Mouse (Mus musculus) CH12.LX (cell line): ENCODE results near the gene Wasf1. TPM values are rescaled to one million over a fixed set of nuclear protein-coding genes. Genes with fewer than 3 reads are reported as not detected.

Experiments used
- DNase-seq: peaks from one replicate; pipeline ENCODE4 v3.0.0-alpha.2; 2013; ENCODE audit errors: extremely low read depth
- H3K27ac ChIP-seq: 2 replicates; pipeline ENCODE4 v1.5.1; 2012; ENCODE audit warnings: low read depth, mild to moderate bottlenecking, control low read depth, moderate library complexity; ENCODE audit not compliant: insufficient read depth
- H3K27me3 ChIP-seq: replicated peaks from 2 replicates; pipeline ENCODE3; 2012; ENCODE audit warnings: inconsistent platforms
- H3K36me3 ChIP-seq, 2 experiments: replicated peaks in 1 of 2; 2 replicates each; pipeline versions ENCODE3 to v1.6.1; 2012; ENCODE audit warnings: inconsistent platforms in 1 of 2, low read length in 1 of 2, mild to moderate bottlenecking in 1 of 2, mixed read lengths in 1 of 2, moderate library complexity in 1 of 2; ENCODE audit not compliant: control insufficient read depth in 1 of 2, insufficient read depth in 1 of 2
- H3K4me1 ChIP-seq, 2 experiments: 2 replicates each; pipeline ENCODE4 v1.6.1; 2012; ENCODE audit warnings: inconsistent platforms in 1 of 2, moderate library complexity in 1 of 2; ENCODE audit not compliant: insufficient read depth in 2 of 2, control insufficient read depth in 1 of 2
- H3K4me2 ChIP-seq: 2 replicates; pipeline ENCODE4 v1.6.1; 2012; ENCODE audit warnings: low read depth, mild to moderate bottlenecking, control low read depth; ENCODE audit not compliant: poor library complexity, insufficient read depth, severe bottlenecking
- H3K4me3 ChIP-seq, 3 experiments: fragments of 150-350 bp in 1 of 3; sonication (generic) in 1 of 3; replicated peaks in 1 of 3; 2 replicates each; pipeline versions ENCODE3 to v1.5.1; 2011 to 2012; ENCODE audit warnings: low read depth in 2 of 3, low read length in 2 of 3, mild to moderate bottlenecking in 2 of 3, moderate library complexity in 2 of 3, control low read depth in 1 of 3, improper control_type of control experiment in 1 of 3, inconsistent platforms in 1 of 3, mixed read lengths in 1 of 3; ENCODE audit not compliant: poor library complexity in 1 of 3
- H3K79me2 ChIP-seq: replicated peaks from 2 replicates; pipeline ENCODE4 v1.6.1; 2012; ENCODE audit warnings: mild to moderate bottlenecking, moderate library complexity; ENCODE audit not compliant: control insufficient read depth, poor library complexity, insufficient read depth, severe bottlenecking; ENCODE audit errors: extremely low read depth
- H3K9ac ChIP-seq: 2 replicates; pipeline ENCODE4 v1.6.1; 2012; ENCODE audit warnings: low read depth, mild to moderate bottlenecking, control low read depth, moderate library complexity; ENCODE audit not compliant: insufficient read depth
- H3K9me3 ChIP-seq: replicated peaks from 2 replicates; pipeline ENCODE3; 2012; ENCODE audit warnings: low read length, inconsistent platforms, mixed read lengths
- BHLHE40 ChIP-seq: IDR thresholded peaks from 2 replicates; pipeline ENCODE4 v1.6.1; 2011; ENCODE audit warnings: mild to moderate bottlenecking, low read depth, low read length, improper control_type of control experiment
- CHD1 ChIP-seq: IDR thresholded peaks from 2 replicates; pipeline ENCODE4 v1.6.1; 2012; ENCODE audit warnings: low read depth, low read length, improper control_type of control experiment, inconsistent platforms
- E2F4 ChIP-seq: IDR thresholded peaks from 2 replicates; pipeline ENCODE4 v1.6.1; 2011; ENCODE audit warnings: low read depth, low read length, improper control_type of control experiment; ENCODE audit not compliant: insufficient replicate concordance
- ELF1 ChIP-seq: IDR thresholded peaks from 2 replicates; pipeline ENCODE4 v1.6.1; 2014; ENCODE audit warnings: low read depth, mild to moderate bottlenecking, inconsistent platforms, low read length, improper control_type of control experiment
- GABPA ChIP-seq: IDR thresholded peaks from 2 replicates; pipeline ENCODE4 v1.6.1; 2012; ENCODE audit warnings: low read depth, low read length, improper control_type of control experiment, inconsistent platforms; ENCODE audit not compliant: insufficient replicate concordance
- IRF4 ChIP-seq: IDR thresholded peaks from 2 replicates; pipeline ENCODE4 v1.6.1; 2014; ENCODE audit warnings: low read depth, mild to moderate bottlenecking, inconsistent platforms, low read length, improper control_type of control experiment
- JUND ChIP-seq: conservative IDR thresholded peaks from 2 replicates; pipeline ENCODE4 v1.6.1; 2011; ENCODE audit warnings: low read depth, low read length, improper control_type of control experiment
- MXI1 ChIP-seq: IDR thresholded peaks from 2 replicates; pipeline ENCODE4 v1.6.1; 2011; ENCODE audit warnings: mild to moderate bottlenecking, low read depth, low read length, improper control_type of control experiment
- NRF1 ChIP-seq: IDR thresholded peaks from 2 replicates; pipeline ENCODE4 v1.6.1; 2014; ENCODE audit warnings: low read depth, mild to moderate bottlenecking, inconsistent platforms, low read length, improper control_type of control experiment, moderate library complexity
- PAX5 ChIP-seq: IDR thresholded peaks from 2 replicates; pipeline ENCODE4 v1.6.1; 2012; ENCODE audit warnings: low read length, inconsistent platforms, mixed read lengths
- RAD21 ChIP-seq: IDR thresholded peaks from 2 replicates; pipeline ENCODE4 v1.6.1; 2011; ENCODE audit warnings: low read depth, mild to moderate bottlenecking, low read length, improper control_type of control experiment, moderate library complexity
- SIN3A ChIP-seq: IDR thresholded peaks from 2 replicates; pipeline ENCODE4 v1.6.1; 2012; ENCODE audit warnings: low read length, improper control_type of control experiment, inconsistent platforms
- TCF12 ChIP-seq: IDR thresholded peaks from 2 replicates; pipeline ENCODE4 v1.6.1; 2014; ENCODE audit warnings: low read depth, mild to moderate bottlenecking, inconsistent platforms, low read length, improper control_type of control experiment
- USF1 ChIP-seq: IDR thresholded peaks from 2 replicates; pipeline ENCODE4 v1.6.1; 2014; ENCODE audit warnings: low read depth, mild to moderate bottlenecking, inconsistent platforms, low read length, improper control_type of control experiment
- ZC3H11A ChIP-seq: IDR thresholded peaks from 2 replicates; pipeline ENCODE4 v1.6.1; 2012; ENCODE audit warnings: low read depth, mild to moderate bottlenecking, inconsistent platforms, low read length, improper control_type of control experiment
- ZKSCAN1 ChIP-seq: IDR thresholded peaks from 2 replicates; pipeline ENCODE4 v1.6.1; 2012; ENCODE audit warnings: low read depth, inconsistent platforms, low read length, improper control_type of control experiment, borderline replicate concordance
- ZMIZ1 ChIP-seq: IDR thresholded peaks from 2 replicates; pipeline ENCODE4 v1.6.1; 2012; ENCODE audit warnings: low read depth, mild to moderate bottlenecking, inconsistent platforms, low read length, improper control_type of control experiment
- ZNF384 ChIP-seq: IDR thresholded peaks from 2 replicates; pipeline ENCODE4 v1.6.1; 2012; ENCODE audit warnings: low read depth, low read length, improper control_type of control experiment, inconsistent platforms
- dilution Hi-C: fragments of 300-500 bp; cut with MboI; formaldehyde crosslinking; loops from 2 replicates; pipeline ENCODE4 v1.14.3; 2020; ENCODE audit warnings: low sequenced_read_pairs; ENCODE audit not compliant: extremely low pct_unique_long_range_greater_than_20kb, extremely low pct_ligation_motif_present
- in situ Hi-C: fragments of 300-500 bp; cut with MboI; formaldehyde crosslinking; loops from 3 replicates; pipeline ENCODE4 v1.14.3; 2019; ENCODE audit warnings: low sequenced_read_pairs, low pct_ligation_motif_present, low pct_unique_long_range_greater_than_20kb, mixed read lengths
- polyA plus RNA-seq: library from polyadenylated mRNA; unstranded; fragments of >175 nt; gene quantifications from 2 replicates; pipeline ENCODE4 v1.2.1, GENCODE M21; 2012; ENCODE audit warnings: low read depth; ENCODE audit not compliant: insufficient read length
- total RNA-seq, 2 experiments: library from RNA; depleted of rRNA; stranded (reverse); fragments of 300-350 nt in 1 of 2; fragments of >200 nt in 1 of 2; gene quantifications; 2 replicates each; pipeline ENCODE4 v1.2.3; 2012 to 2014

The Wasf1 gene
- total and polyA plus RNA-seq, 3 experiments = 0.09 TPM; not detected in 2

DNA sequence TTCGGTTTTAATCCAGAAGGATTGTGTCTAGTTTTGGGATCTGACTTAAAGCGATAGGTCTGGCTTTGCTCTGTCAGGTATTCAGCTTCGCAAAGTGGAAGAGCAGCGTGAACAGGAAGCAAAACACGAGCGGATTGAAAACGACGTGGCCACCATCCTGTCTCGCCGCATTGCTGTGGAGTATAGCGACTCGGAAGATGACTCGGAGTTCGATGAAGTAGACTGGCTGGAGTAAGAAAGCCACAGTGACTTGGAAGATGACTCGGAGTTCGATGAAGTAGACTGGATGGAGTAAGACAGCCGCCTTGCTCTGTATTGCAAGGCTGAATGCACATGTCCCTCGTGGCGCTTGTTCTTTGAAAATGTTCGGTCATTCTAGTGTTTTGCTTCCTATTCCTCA, 54.3 kb downstream of the Wasf1 start (continued):
- TF ChIP-seq E2F4 = no peak
- TF ChIP-seq JUND = no peak
- TF ChIP-seq TCF12 = peak; percentile 40; the same call in 1 of the 2 replicates
- TF ChIP-seq GABPA = no peak
- no peak for TF ChIP-seq ZKSCAN1
- no peak for TF ChIP-seq ZNF384
- no peak for TF ChIP-seq PAX5

DNA sequence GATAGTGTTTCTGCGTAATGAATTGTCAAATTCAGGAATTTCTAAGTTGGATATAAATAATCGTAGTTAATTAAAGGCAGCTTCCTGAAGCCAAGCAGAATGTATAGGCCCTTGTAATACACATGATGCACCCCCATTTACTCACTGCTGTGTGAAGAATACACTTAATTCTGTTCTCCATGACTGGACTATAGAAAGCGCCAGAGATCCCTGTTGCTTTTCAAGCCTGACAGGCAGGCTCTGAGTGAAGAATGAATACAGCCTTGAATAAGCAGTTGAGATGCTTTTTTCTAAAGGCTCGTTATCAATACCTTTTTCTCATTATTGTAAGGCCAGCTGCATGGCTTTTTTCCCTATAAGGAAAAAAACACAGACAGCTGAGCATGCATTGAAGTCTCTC, 59.4 kb downstream of the Wasf1 start:
- no peaks in the 10 kb centered on the region for H3K79me2 ChIP-seq
- H3K4me2 ChIP-seq = no peak overlapping the region
- dilution Hi-C loops (no loop called here), in situ Hi-C loops (no loop called here)
- H3K4me1 ChIP-seq = 0 out of 4 replicates have a peak, but pooled peaks cover 0 to 2% of the 10 kb centered on the region in 2 experiments
- H3K9me3 ChIP-seq = no peaks in the 10 kb centered on the region
- no peak overlapping the region for H3K9ac ChIP-seq
- no peak for DNase-seq
- no peak overlapping the region for H3K4me3 ChIP-seq
- H3K27ac ChIP-seq = no peak overlapping the region
- no peak for TF ChIP-seq ZC3H11A
- no peak for TF ChIP-seq JUND
- TF ChIP-seq ELF1 = no peak
- no peak for TF ChIP-seq BHLHE40
- TF ChIP-seq ZMIZ1 = no peak
- TF ChIP-seq SIN3A = no peak
- no peak for TF ChIP-seq IRF4
- TF ChIP-seq RAD21 = no peak
- TF ChIP-seq NRF1 = no peak
- no peak for TF ChIP-seq MXI1
- TF ChIP-seq USF1 = no peak
- no peak for TF ChIP-seq TCF12
- no peak for TF ChIP-seq CHD1
- H3K36me3 ChIP-seq = no peaks in the 10 kb centered on the region
- H3K27me3 ChIP-seq = peaks cover 1% of the 10 kb centered on the region

DNA sequence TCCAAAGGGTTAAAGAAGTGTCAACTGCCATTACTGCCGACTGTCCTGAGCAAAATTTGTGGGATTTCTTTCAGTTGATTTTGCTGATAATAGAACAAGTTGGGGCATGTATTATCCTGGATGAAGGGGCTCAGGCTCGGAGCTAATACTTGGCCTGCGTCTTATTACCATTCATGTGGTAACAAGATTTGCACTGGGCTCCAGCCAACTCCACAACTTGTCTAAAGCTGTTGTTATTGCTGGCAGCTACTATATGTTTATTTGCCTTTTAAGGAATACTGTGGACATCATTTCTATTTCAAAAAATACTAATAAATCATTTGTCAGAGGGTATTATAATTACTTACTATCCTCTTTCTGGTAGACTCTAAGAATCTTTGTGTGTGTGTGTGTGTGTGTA, 66.9 kb downstream of the Wasf1 start:
- Histone ChIP-seq H3K9ac (no peak overlapping the region), H3K4me1 (no peaks in the 10 kb centered on the region), H3K36me3 (no peaks in the 10 kb centered on the region), H3K4me3 (no peak overlapping the region), H3K27ac (no peak overlapping the region), H3K9me3 (no peaks in the 10 kb centered on the region), H3K79me2 (no peaks in the 10 kb centered on the region), H3K27me3 (no peaks in the 10 kb centered on the region), H3K4me2 (no peak overlapping the region)
- dilution Hi-C loops = no loop called here
- in situ Hi-C loops = no loop called here
- no peak for TF ChIP-seq MXI1
- no peak for DNase-seq
